Mouse (Mus musculus) limb, embryonic 13.5 days (tissue): Measurements from ENCODE around the gene Ankrd36. TPM values are rescaled to one million over a fixed set of nuclear protein-coding genes. Genes with fewer than 3 reads are reported as not detected.

ENCODE experiments used
- ATAC-seq: fragments of 200-750 bp; cut with Nextera tagmentation; 2 replicates; pipeline ENCODE4 v1.8.0; 2017; ENCODE audit warnings: low read depth, moderate number of reproducible peaks, moderate TSS enrichment; ENCODE audit not compliant: low FRiP score
- H3K27ac ChIP-seq: fragments of 300-500 bp; sonication (generic); 2 replicates; pipeline ENCODE4 v1.5.1; 2015; ENCODE audit warnings: inconsistent platforms, mild to moderate bottlenecking, moderate library complexity
- H3K27me3 ChIP-seq: fragments of 300-500 bp; sonication (generic); 2 replicates; pipeline ENCODE4 v1.6.1; 2015; ENCODE audit warnings: mild to moderate bottlenecking, inconsistent platforms
- H3K36me3 ChIP-seq: fragments of 300-500 bp; sonication (generic); 2 replicates; pipeline ENCODE4 v1.6.1; 2015; ENCODE audit warnings: inconsistent platforms, mild to moderate bottlenecking, moderate library complexity
- H3K4me1 ChIP-seq: fragments of 300-500 bp; sonication (generic); 2 replicates; pipeline ENCODE4 v1.6.1; 2015; ENCODE audit warnings: inconsistent platforms
- H3K4me2 ChIP-seq: fragments of 300-500 bp; sonication (generic); replicated peaks from 2 replicates; pipeline ENCODE4 v1.6.1; 2015; ENCODE audit warnings: inconsistent platforms, mild to moderate bottlenecking, moderate library complexity
- H3K4me3 ChIP-seq: fragments of 300-500 bp; sonication (generic); 2 replicates; pipeline ENCODE4 v1.5.1; 2015; ENCODE audit warnings: moderate library complexity, mild to moderate bottlenecking, inconsistent platforms
- H3K9ac ChIP-seq: fragments of 300-500 bp; sonication (generic); 2 replicates; pipeline ENCODE4 v1.6.1; 2015; ENCODE audit warnings: mild to moderate bottlenecking, inconsistent platforms
- H3K9me3 ChIP-seq: fragments of 300-500 bp; sonication (generic); 2 replicates; pipeline ENCODE4 v1.6.1; 2016; ENCODE audit warnings: inconsistent platforms
- WGBS: fragments of 180-500 bp; shearing (Covaris S2); methylation state at CpG from one replicate; pipeline ENCODE4 v1.1.7; 2015; 5-methylcytosine and 5-hydroxymethylcytosine counted together
- polyA plus RNA-seq: library from polyadenylated mRNA; unstranded; fragments of >200 nt; fragmentation: Nextera tagmentation; extraction: Ambion mirVana; gene quantifications from 2 replicates; pipeline ENCODE4 v1.2.1, GENCODE M21; 2015

Ankrd36 gene
- polyA plus RNA-seq: 0.10 TPM in 1 of 2 replicates, not detected in the other

DNA sequence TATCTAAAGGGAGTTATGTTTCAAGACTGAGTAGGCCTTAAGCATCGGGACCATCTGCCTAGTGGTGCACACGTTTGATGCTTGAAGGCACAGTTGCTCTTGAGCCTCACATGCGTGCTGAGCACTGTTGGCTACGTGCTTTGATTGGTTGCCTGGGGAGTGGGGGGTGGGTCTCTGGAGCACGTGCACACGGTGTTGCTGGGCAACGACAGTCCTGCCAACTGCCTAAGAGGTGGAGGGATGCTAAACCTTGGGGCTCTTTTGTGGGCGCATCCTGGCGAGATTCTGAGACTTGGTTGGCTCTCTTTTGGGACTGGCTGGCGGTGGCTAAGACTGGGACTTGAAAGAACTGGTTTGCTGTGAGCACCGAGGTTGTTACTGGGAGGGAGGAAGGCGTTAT is at the start of gene Ankrd36:
Gene Ankrd36 (plus strand): TSS at position 211 of the 400 bp plus-strand sequence.
- no peak for ATAC-seq
- H3K4me3 ChIP-seq: no peak within 1 kb of the TSS
- no peaks in the 10 kb centered on the region for H3K4me1 ChIP-seq
- no peak within 1 kb of the TSS for H3K4me2 ChIP-seq
- H3K27me3 ChIP-seq: no peaks in the 10 kb centered on the region
- WGBS: 82% methylated on average over 12 of the region's 12 CpGs
- H3K9me3 ChIP-seq: peaks cover 3% of the 10 kb centered on the region; the same call in 1 of the 2 replicates
- no peak within 1 kb of the TSS for H3K9ac ChIP-seq
- no peak within 1 kb of the TSS for H3K27ac ChIP-seq
- no peaks in the 10 kb centered on the region for H3K36me3 ChIP-seq

GRCm38 (mm10) chr11:5520412-5521265 is 48.8 kb upstream of the Ankrd36 start, which contains the start of gene Xbp1:
Gene Xbp1 (plus strand): TSS chr11:5520659.
- peak; percentile 98 for ATAC-seq

GRCm38 (mm10) chr11:5521266-5521515 is 48.3 kb upstream of the Ankrd36 start:
- ATAC-seq: no peak; the same call in 1 of the 2 replicates
- peaks cover 25% of the 10 kb centered on the region for H3K4me1 ChIP-seq
- H3K36me3 ChIP-seq: peaks cover 38% of the 10 kb centered on the region
- peak overlapping the region; percentile 97 for H3K9ac ChIP-seq
- H3K4me3 ChIP-seq: peak overlapping the region; percentile 97
- peak overlapping the region; percentile 89 for H3K27ac ChIP-seq
- H3K9me3 ChIP-seq: no peaks in the 10 kb centered on the region
- no peaks in the 10 kb centered on the region for H3K27me3 ChIP-seq
- peak overlapping the region; percentile 80 for H3K4me2 ChIP-seq
- 0% methylated on average over 13 of the region's 13 CpGs for WGBS

More at GRCm38 (mm10) chr11:5520412-5521265, 48.8 kb upstream of the Ankrd36 start, which contains the start of gene Xbp1:
- peaks cover 25% of the 10 kb centered on the region for H3K4me1 ChIP-seq
- no peaks in the 10 kb centered on the region for H3K27me3 ChIP-seq
- peak within 1 kb of the TSS; percentile 89 for H3K27ac ChIP-seq
- peak within 1 kb of the TSS; percentile 97 for H3K4me3 ChIP-seq
- no peaks in the 10 kb centered on the region for H3K9me3 ChIP-seq
- H3K36me3 ChIP-seq: peaks cover 33% of the 10 kb centered on the region
- H3K9ac ChIP-seq: peak within 1 kb of the TSS; percentile 97
- WGBS: under 1% methylated on average over 66 of the region's 72 CpGs
- peak within 1 kb of the TSS; percentile 80 for H3K4me2 ChIP-seq

DNA sequence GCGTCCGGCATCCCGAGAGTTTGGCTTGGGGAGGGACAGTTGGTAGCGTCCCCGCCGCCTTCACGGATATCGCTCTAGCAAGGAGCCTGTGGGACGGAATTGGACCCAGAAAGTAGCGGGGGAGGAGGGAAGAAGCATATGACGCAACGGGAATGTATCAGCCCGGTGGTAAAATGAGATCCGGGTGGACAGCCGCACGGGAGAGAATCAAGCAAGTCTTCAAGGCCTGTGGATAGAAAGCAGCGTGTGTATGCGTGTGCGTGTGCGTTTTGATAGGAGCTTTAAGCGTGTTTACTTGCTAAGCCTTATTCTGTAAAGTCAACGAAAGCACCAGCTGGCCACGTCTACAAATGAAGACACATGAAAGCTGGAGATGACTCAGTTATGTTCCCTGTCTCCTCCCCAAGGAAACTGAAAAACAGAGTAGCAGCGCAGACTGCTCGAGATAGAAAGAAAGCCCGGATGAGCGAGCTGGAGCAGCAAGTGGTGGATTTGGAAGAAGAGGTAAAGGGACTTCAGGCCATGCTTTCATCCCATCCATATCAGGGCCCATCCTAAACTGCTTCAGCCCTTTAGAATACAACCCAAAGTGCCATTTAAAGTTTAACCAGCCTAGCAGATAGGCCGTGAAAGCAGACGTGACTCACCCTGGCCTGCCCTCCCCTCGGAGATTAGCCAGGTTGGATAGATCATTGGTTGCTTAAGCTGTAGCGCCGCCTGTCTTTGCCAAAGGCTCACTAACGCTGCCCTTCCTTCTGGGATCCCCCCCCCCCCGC is 47.8 kb upstream of the Ankrd36 start:
- no peaks in the 10 kb centered on the region for H3K9me3 ChIP-seq

DNA sequence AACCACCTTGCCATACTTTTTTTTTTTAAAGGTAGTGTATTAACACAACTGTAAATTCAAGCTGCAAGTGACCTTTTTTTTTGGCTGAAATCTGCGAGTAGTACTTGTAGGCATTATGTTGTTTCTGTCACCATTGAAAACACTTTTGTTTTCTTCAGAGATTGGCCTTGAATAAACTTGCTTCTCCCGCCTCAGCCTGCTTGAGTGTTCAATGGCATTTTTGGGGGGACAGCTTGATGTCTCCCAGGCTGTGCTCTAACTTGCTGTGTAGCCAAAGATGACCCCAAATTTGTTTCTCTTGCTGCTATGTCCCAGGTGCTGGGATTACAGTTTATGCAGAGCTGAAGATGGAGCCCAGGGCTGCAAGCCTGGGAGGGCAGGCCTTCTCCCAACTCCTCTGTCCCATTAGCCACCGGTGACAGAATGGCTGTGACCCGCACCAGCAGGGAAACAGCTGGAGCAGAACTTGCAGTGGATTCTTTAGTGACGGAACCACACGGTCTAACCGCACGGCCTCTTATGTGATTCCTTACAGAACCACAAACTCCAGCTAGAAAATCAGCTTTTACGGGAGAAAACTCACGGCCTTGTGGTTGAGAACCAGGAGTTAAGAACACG is 46.6 kb upstream of the Ankrd36 start:
- WGBS: 91% methylated on average over 11 of the region's 11 CpGs
- H3K27me3 ChIP-seq: no peaks in the 10 kb centered on the region
- peaks cover 54% of the 10 kb centered on the region for H3K36me3 ChIP-seq
- H3K4me3 ChIP-seq: peak overlapping the region; percentile 97; the same call in 1 of the 2 replicates
- peak overlapping the region; percentile 97 for H3K9ac ChIP-seq
- H3K27ac ChIP-seq: no peak overlapping the region
- H3K4me2 ChIP-seq: peak overlapping the region; percentile 80
- peaks cover 25% of the 10 kb centered on the region for H3K4me1 ChIP-seq
- no peak for ATAC-seq
- H3K9me3 ChIP-seq: no peaks in the 10 kb centered on the region

More for the DNA sequence above, 47.8 kb upstream of the Ankrd36 start:
- Histone ChIP-seq H3K4me1 (peaks cover 25% of the 10 kb centered on the region), H3K9ac (peak overlapping the region; percentile 97), H3K4me3 (peak overlapping the region; percentile 97), H3K36me3 (peaks cover 43% of the 10 kb centered on the region), H3K27me3 (no peaks in the 10 kb centered on the region), H3K27ac (peak overlapping the region; percentile 89), H3K4me2 (peak overlapping the region; percentile 80)
- ATAC-seq: 0 out of 2 replicates have a peak, but pooled peaks have one; percentile 0
- under 1% methylated on average over 33 of the region's 34 CpGs for whole genome bisulfite sequencing

GRCm38 (mm10) chr11:5525418-5525817 is 44.1 kb upstream of the Ankrd36 start:
- Histone ChIP-seq H3K27ac (no peak overlapping the region), H3K27me3 (no peaks in the 10 kb centered on the region), H3K4me3 (no peak overlapping the region), H3K9ac (no peak overlapping the region), H3K4me2 (no peak overlapping the region), H3K36me3 (peaks cover 78% of the 10 kb centered on the region), H3K9me3 (no peaks in the 10 kb centered on the region), H3K4me1 (peaks cover 19% of the 10 kb centered on the region)
- no peak for ATAC-seq
- WGBS: 87% methylated on average over 4 of the region's 4 CpGs

- Histone ChIP-seq H3K9ac (no peak overlapping the region), H3K4me2 (no peak overlapping the region), H3K9me3 (no peaks in the 10 kb centered on the region), H3K27me3 (no peaks in the 10 kb centered on the region), H3K36me3 (peaks cover 92% of the 10 kb centered on the region), H3K4me1 (peaks cover 19% of the 10 kb centered on the region), H3K27ac (no peak overlapping the region), H3K4me3 (no peak overlapping the region)
- no peak for ATAC-seq
- WGBS: 88% methylated on average over 7 of the region's 7 CpGs
Measured at GRCm38 (mm10) chr11:5526573-5527439, 42.7 kb upstream of the Ankrd36 start.

DNA sequence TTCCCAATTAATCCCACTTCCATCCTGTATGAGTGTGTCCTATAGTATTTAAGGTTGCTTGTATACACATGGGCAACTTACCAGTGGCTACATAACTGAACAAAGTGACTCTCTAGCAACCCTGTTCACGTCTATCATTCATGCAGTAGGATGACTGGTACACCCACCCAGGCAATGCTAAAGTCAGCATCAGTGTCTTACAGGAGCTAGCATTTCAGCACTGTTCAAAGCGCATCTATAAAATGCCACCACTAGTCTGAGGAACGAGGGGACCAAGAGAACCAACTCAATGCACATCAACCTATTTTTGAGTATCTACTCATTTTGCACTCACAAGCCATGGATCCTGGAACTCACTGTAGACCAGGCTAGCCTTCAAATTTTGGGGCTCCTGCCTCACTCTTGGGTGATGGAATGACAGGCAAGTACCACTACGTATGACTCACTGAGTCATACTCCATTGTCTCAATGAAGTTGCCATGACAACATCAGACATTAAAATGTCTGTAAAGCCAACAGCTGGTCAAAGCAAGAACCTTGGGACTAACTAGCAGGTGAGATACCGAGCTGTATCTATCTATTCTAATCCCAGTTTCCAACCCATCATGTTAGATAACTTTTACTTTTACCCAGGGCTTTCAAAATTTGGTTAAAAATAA is 41.5 kb upstream of the Ankrd36 start:
- Histone ChIP-seq H3K27me3 (no peaks in the 10 kb centered on the region), H3K36me3 (peaks cover 97% of the 10 kb centered on the region), H3K4me1 (peaks cover 7% of the 10 kb centered on the region), H3K27ac (no peak overlapping the region), H3K4me2 (no peak overlapping the region), H3K4me3 (no peak overlapping the region), H3K9ac (no peak overlapping the region), H3K9me3 (no peaks in the 10 kb centered on the region)
- no peak for ATAC-seq
- WGBS: 87% methylated on average over 5 of the region's 5 CpGs

- no peak overlapping the region for H3K27ac ChIP-seq
- H3K36me3 ChIP-seq: peaks cover 97% of the 10 kb centered on the region
- H3K9me3 ChIP-seq: no peaks in the 10 kb centered on the region
- no peak overlapping the region for H3K9ac ChIP-seq
- H3K27me3 ChIP-seq: no peaks in the 10 kb centered on the region
- no peak for ATAC-seq
- WGBS: 62% methylated on average over 5 of the region's 5 CpGs
- no peaks in the 10 kb centered on the region for H3K4me1 ChIP-seq
- H3K4me2 ChIP-seq: no peak overlapping the region
- no peak overlapping the region for H3K4me3 ChIP-seq
Measured at GRCm38 (mm10) chr11:5528841-5529240, 40.6 kb upstream of the Ankrd36 start.

DNA sequence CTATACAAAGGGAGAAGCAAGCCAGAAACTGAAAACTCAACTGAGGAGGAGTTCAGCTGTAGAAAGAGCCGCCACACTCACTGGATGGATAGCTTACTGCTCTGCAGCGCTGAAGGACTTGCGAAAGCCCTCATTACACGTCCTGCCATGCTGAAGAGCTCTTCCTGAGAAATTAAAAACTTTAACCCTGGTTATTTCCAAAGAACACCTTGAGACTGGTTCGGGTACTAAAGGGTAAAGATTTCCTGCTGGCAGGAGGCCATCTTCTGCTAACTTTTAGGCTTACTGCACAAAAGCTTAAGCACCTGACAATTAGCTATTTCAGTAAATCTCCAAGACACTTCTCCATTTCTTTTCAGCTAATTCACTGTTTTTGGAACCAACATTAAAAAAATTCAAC is 39.3 kb upstream of the Ankrd36 start:
- peaks cover 97% of the 10 kb centered on the region for H3K36me3 ChIP-seq

DNA sequence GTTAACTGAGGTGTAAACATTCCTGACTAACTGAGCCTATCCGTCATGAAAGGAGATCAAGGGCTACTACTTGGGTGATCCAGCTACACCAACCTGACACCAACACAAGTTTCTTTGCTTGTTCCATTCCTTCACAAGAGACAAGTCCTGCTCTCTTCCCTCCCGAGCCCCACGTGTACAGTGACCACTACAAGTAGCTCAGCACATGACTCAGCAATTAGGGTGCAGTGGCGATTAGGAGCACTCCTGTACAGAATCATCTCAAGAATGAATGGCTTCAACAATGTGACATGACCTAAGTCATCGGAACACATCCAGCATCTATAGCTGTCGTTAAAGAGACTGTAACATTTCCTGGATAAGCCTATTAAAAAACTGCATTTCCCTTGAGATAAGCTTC is 38.8 kb upstream of the Ankrd36 start:
- H3K4me2 ChIP-seq: no peak overlapping the region
- H3K27ac ChIP-seq: no peak overlapping the region
- no peaks in the 10 kb centered on the region for H3K4me1 ChIP-seq
- peaks cover 93% of the 10 kb centered on the region for H3K36me3 ChIP-seq
- no peak overlapping the region for H3K9ac ChIP-seq
- H3K4me3 ChIP-seq: no peak overlapping the region
- H3K9me3 ChIP-seq: no peaks in the 10 kb centered on the region
- ATAC-seq: no peak
- H3K27me3 ChIP-seq: no peaks in the 10 kb centered on the region
- WGBS: 78% methylated on average over 6 of the region's 6 CpGs

More for the DNA sequence above, 39.3 kb upstream of the Ankrd36 start:
- no peak overlapping the region for H3K27ac ChIP-seq
- H3K4me3 ChIP-seq: no peak overlapping the region
- no peak overlapping the region for H3K4me2 ChIP-seq
- no peaks in the 10 kb centered on the region for H3K4me1 ChIP-seq
- H3K27me3 ChIP-seq: no peaks in the 10 kb centered on the region
- H3K9ac ChIP-seq: no peak overlapping the region
- WGBS: 88% methylated on average over 5 of the region's 5 CpGs
- no peaks in the 10 kb centered on the region for H3K9me3 ChIP-seq
- ATAC-seq: no peak
